Mouse (Mus musculus) midbrain, embryonic 16.5 days (tissue): ENCODE measurements around the gene Kxd1. TPM values are rescaled to one million over a fixed set of nuclear protein-coding genes. Genes with fewer than 3 reads are reported as not detected.

Experiments
- ATAC-seq: fragments of 200-750 bp; cut with Nextera tagmentation; 2 replicates; pipeline ENCODE4 v1.8.0; 2017; ENCODE audit warnings: moderate TSS enrichment
- H3K27ac ChIP-seq: fragments of 300-500 bp; sonication (generic); 2 replicates; pipeline ENCODE4 v1.5.1; 2014; ENCODE audit warnings: mild to moderate bottlenecking, low read length, mixed read lengths
- H3K27me3 ChIP-seq: fragments of 300-500 bp; sonication (generic); 2 replicates; pipeline ENCODE4 v1.6.1; 2014; ENCODE audit warnings: low read depth, low read length, mixed read lengths; ENCODE audit not compliant: control insufficient read depth, insufficient read depth
- H3K36me3 ChIP-seq: fragments of 300-500 bp; sonication (generic); 2 replicates; pipeline ENCODE4 v1.6.1; 2014; ENCODE audit warnings: mild to moderate bottlenecking, low read length, moderate library complexity, mixed read lengths; ENCODE audit not compliant: control insufficient read depth, insufficient read depth
- H3K4me1 ChIP-seq: fragments of 300-500 bp; sonication (generic); 2 replicates; pipeline ENCODE4 v1.6.1; 2014; ENCODE audit warnings: mild to moderate bottlenecking, low read length, mixed read lengths; ENCODE audit not compliant: control insufficient read depth, insufficient read depth
- H3K4me2 ChIP-seq: fragments of 300-500 bp; sonication (generic); 2 replicates; pipeline ENCODE4 v1.6.1; 2014; ENCODE audit warnings: mild to moderate bottlenecking, low read length, mixed read lengths
- H3K4me3 ChIP-seq: fragments of 300-500 bp; sonication (generic); 2 replicates; pipeline ENCODE4 v1.5.1; 2014; ENCODE audit warnings: low read depth, mild to moderate bottlenecking, low read length, moderate library complexity, mixed read lengths
- H3K9ac ChIP-seq: fragments of 300-500 bp; sonication (generic); 2 replicates; pipeline ENCODE4 v1.6.1; 2014; ENCODE audit warnings: low read depth, low read length, mixed read lengths
- H3K9me3 ChIP-seq: fragments of 300-500 bp; sonication (generic); replicated peaks from 2 replicates; pipeline ENCODE4 v1.6.1; 2014; ENCODE audit warnings: mild to moderate bottlenecking, low read length, mixed read lengths; ENCODE audit not compliant: control insufficient read depth, poor library complexity, severe bottlenecking
- whole genome bisulfite sequencing: fragments of 180-500 bp; shearing (Covaris S2); extraction: QIAGEN DNeasy Blood & Tissue Kit; methylation state at CpG from one replicate; pipeline ENCODE4 v1.1.7; 2014; 5-methylcytosine and 5-hydroxymethylcytosine counted together
- polyA plus RNA-seq: library from polyadenylated mRNA; unstranded; fragments of >200 nt; fragmentation: Nextera tagmentation; extraction: Ambion mirVana; gene quantifications from 2 replicates; pipeline ENCODE4 v1.2.1, GENCODE M21; 2015

Kxd1 gene
- polyA plus RNA-seq, 1 experiment from 2014 or later: 43.1 TPM

DNA sequence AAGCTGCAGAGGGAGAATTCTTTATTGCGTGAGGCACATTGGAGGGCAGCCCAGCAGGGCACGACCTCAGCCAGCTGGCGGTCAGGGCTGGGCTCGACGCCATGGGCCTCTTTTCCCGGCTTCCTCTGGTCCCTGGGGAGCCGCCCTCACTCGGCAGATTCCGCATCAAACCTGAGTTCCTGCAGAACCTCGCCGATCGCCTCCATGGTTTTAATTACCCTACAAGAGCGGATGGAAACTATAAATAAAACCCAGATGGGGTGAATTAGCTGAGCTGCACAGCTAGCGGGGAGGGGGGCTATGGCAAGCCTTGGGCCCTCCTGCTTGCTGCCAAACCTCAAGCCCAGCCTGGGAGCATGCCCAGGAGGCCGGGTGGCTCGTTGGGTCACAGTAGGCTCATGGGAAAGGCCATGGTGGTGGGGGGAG lies 23.5 kb downstream of the Kxd1 start:
- no peak for ATAC-seq
- Histone ChIP-seq H3K4me1 (peaks cover 32% of the 10 kb centered on the region), H3K27ac (no peak overlapping the region), H3K36me3 (peaks cover 15% of the 10 kb centered on the region), H3K4me2 (no peak overlapping the region), H3K4me3 (no peak overlapping the region), H3K9ac (no peak overlapping the region), H3K9me3 (no peaks in the 10 kb centered on the region), H3K27me3 (peaks cover 46% of the 10 kb centered on the region)
- WGBS: 63% methylated on average over 16 of the region's 16 CpGs

DNA sequence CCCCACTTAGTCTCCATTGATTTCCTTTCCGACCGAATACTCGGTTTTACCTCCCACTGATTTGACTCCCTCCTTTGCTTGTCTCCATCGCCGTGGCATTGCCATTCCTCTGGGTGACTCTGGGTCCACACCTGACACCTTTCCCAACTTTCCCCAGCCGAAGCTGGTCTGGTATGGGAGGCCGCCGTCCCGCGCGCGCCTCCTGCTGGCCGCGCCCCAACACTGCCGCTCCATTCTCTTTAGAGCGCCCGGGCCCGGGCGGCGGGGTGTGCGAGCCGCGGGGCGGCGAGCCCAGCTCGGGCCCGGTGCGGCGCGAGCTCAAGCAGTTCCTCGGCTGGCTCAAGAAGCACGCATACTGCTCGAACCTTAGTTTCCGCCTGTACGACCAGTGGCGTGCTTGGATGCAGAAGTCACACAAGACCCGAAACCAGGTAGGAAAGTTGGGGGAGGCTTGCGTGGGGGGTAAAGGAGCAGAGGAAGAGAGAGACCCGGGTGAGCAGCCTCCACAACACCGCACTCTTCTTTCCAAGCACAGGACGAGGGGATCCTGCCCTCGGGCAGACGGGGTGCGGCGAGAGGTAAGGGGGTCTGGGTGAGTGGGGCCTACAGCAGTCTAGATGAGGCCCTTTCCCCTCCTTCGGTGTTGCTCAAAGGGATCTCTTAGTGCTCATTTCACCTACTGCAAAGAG lies 24.6 kb downstream of the Kxd1 start:
- 13% methylated on average over 46 of the region's 46 CpGs for WGBS
- no peak overlapping the region; the same call in 1 of the 2 replicates for H3K9ac ChIP-seq
- no peak overlapping the region for H3K27ac ChIP-seq
- H3K4me2 ChIP-seq: peak overlapping the region; percentile 11; the same call in 1 of the 2 replicates
- no peaks in the 10 kb centered on the region for H3K9me3 ChIP-seq
- peaks cover 23% of the 10 kb centered on the region for H3K4me1 ChIP-seq
- H3K27me3 ChIP-seq: peaks cover 57% of the 10 kb centered on the region
- H3K36me3 ChIP-seq: peaks cover 15% of the 10 kb centered on the region
- H3K4me3 ChIP-seq: no peak overlapping the region
- no peak for ATAC-seq

GRCm38 (mm10) chr8:70502540-70502939 lies 25.2 kb downstream of the Kxd1 start:
- Histone ChIP-seq H3K36me3 (peaks cover 9% of the 10 kb centered on the region), H3K9ac (no peak overlapping the region), H3K9me3 (no peaks in the 10 kb centered on the region), H3K27me3 (peaks cover 63% of the 10 kb centered on the region), H3K4me2 (no peak overlapping the region), H3K4me3 (no peak overlapping the region), H3K27ac (no peak overlapping the region), H3K4me1 (peaks cover 23% of the 10 kb centered on the region)
- no peak for ATAC-seq
- 37% methylated on average over 12 of the region's 12 CpGs for WGBS

DNA sequence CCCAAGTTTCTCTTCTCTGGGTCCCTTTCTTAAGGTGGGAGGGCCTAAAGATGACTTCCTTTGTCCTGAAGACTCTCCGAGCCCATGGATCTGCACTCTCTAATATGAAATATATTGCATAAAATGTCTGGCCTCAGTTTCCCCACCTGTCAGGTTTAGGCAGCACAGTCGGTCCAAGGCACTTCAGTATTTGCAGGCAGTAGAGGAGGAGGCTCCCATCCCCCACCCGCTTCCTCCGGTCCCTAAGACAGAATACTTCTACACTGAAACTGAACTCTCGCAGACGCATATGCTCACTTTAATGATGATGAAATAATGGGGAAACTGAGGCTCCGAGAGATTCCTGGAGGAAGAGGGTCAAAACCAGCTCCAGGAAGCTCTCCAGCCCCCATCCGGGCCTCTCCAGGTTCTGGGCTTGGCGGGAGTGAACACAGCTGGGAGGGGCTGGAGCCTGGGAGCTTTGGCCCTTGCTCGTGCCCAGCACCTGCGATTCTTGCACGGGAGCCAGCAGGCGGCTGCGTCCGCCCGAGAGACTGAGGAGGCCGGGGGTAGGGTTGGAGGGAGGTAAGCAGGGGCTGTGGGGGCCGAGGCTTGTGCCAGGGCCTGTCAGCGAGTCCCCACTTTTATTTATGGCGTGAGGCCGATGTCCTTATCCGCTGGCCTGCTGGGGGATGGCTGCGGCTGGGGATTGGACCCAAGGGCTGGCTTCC lies 25.8 kb downstream of the Kxd1 start:
- ATAC-seq: no peak
- H3K4me3 ChIP-seq: no peak overlapping the region
- peaks cover 68% of the 10 kb centered on the region for H3K27me3 ChIP-seq
- no peak overlapping the region for H3K9ac ChIP-seq
- no peaks in the 10 kb centered on the region for H3K9me3 ChIP-seq
- H3K4me1 ChIP-seq: peaks cover 23% of the 10 kb centered on the region
- peaks cover 7% of the 10 kb centered on the region; the same call in 1 of the 2 replicates for H3K36me3 ChIP-seq
- no peak overlapping the region for H3K4me2 ChIP-seq
- WGBS: 9% methylated on average over 23 of the region's 23 CpGs
- no peak overlapping the region for H3K27ac ChIP-seq

- no peak for ATAC-seq
- 7% methylated on average over 36 of the region's 39 CpGs for WGBS
Measured at GRCm38 (mm10) chr8:70500386-70501301, 27.1 kb downstream of the Kxd1 start.

GRCm38 (mm10) chr8:70495771-70496062 lies 32.0 kb downstream of the Kxd1 start:
- Histone ChIP-seq H3K9me3 (no peaks in the 10 kb centered on the region), H3K27me3 (peaks cover 87% of the 10 kb centered on the region), H3K4me3 (no peak overlapping the region), H3K9ac (no peak overlapping the region; the same call in 1 of the 2 replicates), H3K4me2 (no peak overlapping the region), H3K27ac (no peak overlapping the region), H3K4me1 (peaks cover 20% of the 10 kb centered on the region), H3K36me3 (no peaks in the 10 kb centered on the region)
- 4% methylated on average over 12 of the region's 12 CpGs for WGBS
- no peak for ATAC-seq

More at GRCm38 (mm10) chr8:70500386-70501301, 27.1 kb downstream of the Kxd1 start:
- Histone ChIP-seq H3K36me3 (peaks cover 7% of the 10 kb centered on the region; the same call in 1 of the 2 replicates), H3K4me1 (peaks cover 20% of the 10 kb centered on the region), H3K9me3 (no peaks in the 10 kb centered on the region), H3K27me3 (peaks cover 81% of the 10 kb centered on the region), H3K27ac (no peak overlapping the region), H3K4me3 (peak overlapping the region; percentile 12; the same call in 1 of the 2 replicates), H3K4me2 (peak overlapping the region; percentile 30), H3K9ac (0 out of 2 replicates have a peak overlapping the region, but pooled peaks have one; percentile 5)

DNA sequence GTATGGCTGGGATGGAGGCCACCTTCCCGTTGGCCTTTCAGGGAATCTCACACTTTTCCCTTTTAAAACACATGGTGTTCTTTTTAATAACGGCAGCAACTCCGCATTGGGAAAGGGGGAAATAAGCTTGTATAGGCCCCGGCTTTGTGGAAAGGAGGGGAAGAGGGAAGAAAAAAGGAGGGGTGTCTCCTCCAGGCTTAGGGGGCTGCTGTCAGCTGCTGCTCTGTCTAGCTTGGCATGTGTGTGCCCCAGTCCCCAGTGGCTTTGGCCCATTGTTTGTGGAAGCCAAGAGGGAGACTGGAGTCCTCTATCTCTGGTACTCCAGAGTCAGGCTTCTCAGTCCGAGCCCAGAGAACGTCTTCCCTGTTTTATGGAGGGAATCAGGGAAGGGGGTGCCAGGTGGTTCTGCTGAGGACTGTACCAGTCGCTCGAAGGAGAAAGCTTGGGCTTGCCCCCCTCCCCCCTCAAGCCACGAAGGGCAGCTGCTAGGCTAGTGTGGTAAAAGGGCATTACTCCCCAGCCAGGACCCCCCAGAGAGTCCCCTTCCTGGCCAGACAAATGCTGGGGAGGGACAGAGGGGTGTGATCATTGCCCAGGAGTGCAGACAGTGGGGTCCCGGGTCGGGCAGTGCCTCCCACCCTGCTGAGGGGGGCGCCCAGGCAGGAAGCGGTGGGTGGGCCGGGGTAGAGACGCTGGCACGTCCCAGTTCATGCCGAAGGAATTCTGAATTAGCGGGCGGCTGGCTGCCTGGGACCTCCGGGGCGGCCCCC lies 32.6 kb downstream of the Kxd1 start:
- H3K36me3 ChIP-seq: no peaks in the 10 kb centered on the region
- H3K27ac ChIP-seq: no peak overlapping the region
- no peak overlapping the region for H3K4me2 ChIP-seq
- H3K4me1 ChIP-seq: peaks cover 20% of the 10 kb centered on the region
- peaks cover 87% of the 10 kb centered on the region for H3K27me3 ChIP-seq
- no peak overlapping the region; the same call in 1 of the 2 replicates for H3K9ac ChIP-seq
- H3K9me3 ChIP-seq: no peaks in the 10 kb centered on the region
- WGBS: 0% methylated on average over 21 of the region's 21 CpGs
- 0 out of 2 replicates have a peak, but pooled peaks have one; percentile 12 for ATAC-seq
- H3K4me3 ChIP-seq: no peak overlapping the region

DNA sequence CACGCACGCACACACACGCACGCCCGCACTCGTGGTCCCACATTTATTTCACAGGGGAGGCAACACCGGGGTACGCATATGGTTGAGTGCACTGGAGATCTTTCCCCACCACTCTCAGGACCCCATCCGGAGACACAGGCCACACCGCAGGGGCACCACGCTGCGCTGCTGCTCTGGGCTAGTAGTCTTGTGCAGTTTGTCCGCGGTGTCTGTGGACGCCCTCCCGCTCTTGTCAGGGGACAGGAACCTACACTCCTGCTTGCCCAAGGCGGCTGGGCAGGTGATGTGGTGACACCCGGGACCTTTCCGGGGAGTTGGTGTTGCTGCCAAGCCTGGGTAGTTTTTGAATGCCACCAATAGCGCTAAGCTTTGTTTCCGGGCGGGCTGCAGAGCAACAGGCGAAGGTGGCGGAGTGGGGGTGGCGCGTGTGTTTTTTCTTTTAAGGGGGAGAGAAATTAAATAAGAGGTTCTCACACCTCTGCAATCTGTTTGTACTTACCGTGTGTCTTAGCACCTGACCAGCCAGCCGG lies 33.3 kb downstream of the Kxd1 start:
- H3K9ac ChIP-seq: no peak overlapping the region
- peaks cover 22% of the 10 kb centered on the region for H3K4me1 ChIP-seq
- 4% methylated on average over 28 of the region's 28 CpGs for WGBS
- H3K9me3 ChIP-seq: no peaks in the 10 kb centered on the region
- ATAC-seq: no peak
- peak overlapping the region; percentile 62; the same call in 1 of the 2 replicates for H3K4me2 ChIP-seq
- no peak overlapping the region for H3K27ac ChIP-seq
- peaks cover 86% of the 10 kb centered on the region for H3K27me3 ChIP-seq
- no peaks in the 10 kb centered on the region for H3K36me3 ChIP-seq
- no peak overlapping the region; the same call in 1 of the 2 replicates for H3K4me3 ChIP-seq
